Mouse (Mus musculus) megakaryocyte progenitor cell, adult 5-6 weeks (primary cell): ENCODE results near the gene Cops4. TPM values are rescaled to one million over a fixed set of nuclear protein-coding genes. Genes with fewer than 3 reads are reported as not detected.

Experiments
- ATAC-seq: replicated peaks from 2 replicates; pipeline ENCODE4 v1.8.0; 2016; ENCODE audit warnings: mild to moderate bottlenecking, moderate TSS enrichment, inconsistent platforms; ENCODE audit not compliant: poor library complexity
- total RNA-seq, 2 experiments: library from RNA; stranded (forward) in 1 of 2; stranded (reverse) in 1 of 2; fragments of 157-497, 149-512 nt in 1 of 2; fragments of 200-1000 nt in 1 of 2; gene quantifications; 2 replicates each; pipeline versions ENCODE4 v1.2.3 to v1.2.4; 2015 to 2017

Cops4 gene
- total RNA-seq (2015) (87.1 and 98.6 TPM in 2 replicates), total RNA-seq (2017) (137 and 159 TPM in 2 replicates)

- ATAC-seq = peak; percentile 98
Measured at GRCm38 (mm10) chr5:100518049-100519026, at the start of gene Cops4. Gene Cops4, plus strand, starts transcription at chr5:100518309.

GRCm38 (mm10) chr5:100476328-100476727, 41.8 kb upstream of the Cops4 start:
- ATAC-seq = peak; percentile 77

GRCm38 (mm10) chr5:100477604-100478003, 40.5 kb upstream of the Cops4 start:
- ATAC-seq = peak; percentile 50

GRCm38 (mm10) chr5:100483569-100483968, 34.5 kb upstream of the Cops4 start:
- ATAC-seq = no peak

DNA sequence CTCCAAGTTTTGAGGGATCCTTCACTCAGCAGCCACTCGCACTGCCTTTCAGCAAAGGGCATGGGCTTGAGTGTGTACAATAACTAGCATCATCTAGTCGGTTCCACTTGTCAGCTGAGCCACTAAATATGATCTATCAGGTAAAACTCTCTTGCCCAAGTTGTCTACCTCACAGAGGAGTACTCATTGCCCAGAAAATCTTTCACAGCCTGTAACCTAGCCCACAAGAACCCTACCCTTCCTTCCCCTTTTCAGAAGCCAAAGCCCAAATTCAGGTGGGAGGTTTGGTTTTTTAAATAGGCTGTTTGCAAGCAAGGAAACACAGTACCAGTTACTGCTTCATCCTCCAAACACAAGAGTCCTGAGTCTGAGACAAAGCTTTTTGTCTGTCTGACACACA, 31.0 kb upstream of the Cops4 start:
- ATAC-seq = peak; percentile 54

- ATAC-seq = no peak
Measured at GRCm38 (mm10) chr5:100488231-100488630, 29.9 kb upstream of the Cops4 start.

DNA sequence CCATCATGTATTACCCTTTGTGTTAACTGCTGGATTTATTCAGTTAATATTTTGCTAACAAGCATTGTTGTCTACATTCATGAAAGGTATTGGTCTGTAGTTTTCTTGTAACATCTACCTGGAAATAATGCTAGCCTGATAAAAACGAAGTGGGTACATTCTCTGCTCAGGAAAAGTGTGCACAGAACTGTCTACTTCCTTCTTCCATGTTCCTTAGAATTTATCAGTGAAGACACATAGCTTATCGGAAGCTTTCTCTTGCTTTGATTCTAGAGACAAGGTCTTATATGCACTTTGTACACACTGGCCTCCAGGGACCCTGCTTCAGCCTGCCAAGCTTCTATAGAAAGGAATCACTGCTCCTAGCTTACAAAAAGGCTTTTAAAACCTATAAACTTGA, 28.8 kb upstream of the Cops4 start:
- no peak for ATAC-seq

DNA sequence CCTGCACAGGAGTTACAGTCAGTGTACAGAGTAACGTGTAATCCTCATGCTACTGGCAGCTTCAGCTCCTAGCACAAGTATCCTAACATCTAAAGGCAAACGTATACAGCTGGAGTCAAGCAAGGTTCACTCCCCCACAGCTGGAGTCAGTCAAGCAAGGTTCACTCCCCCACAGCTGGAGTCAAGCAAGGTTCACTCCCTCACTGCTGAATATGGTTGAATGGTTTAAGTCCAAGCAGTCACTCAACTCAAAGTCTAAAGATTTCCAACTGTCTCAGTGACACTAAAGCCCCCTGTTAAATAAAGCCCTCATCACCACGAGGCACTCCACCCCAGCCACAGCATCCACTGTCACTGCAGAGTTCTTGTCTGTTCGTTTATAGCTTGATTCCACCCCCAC, 26.4 kb upstream of the Cops4 start:
- ATAC-seq = no peak

DNA sequence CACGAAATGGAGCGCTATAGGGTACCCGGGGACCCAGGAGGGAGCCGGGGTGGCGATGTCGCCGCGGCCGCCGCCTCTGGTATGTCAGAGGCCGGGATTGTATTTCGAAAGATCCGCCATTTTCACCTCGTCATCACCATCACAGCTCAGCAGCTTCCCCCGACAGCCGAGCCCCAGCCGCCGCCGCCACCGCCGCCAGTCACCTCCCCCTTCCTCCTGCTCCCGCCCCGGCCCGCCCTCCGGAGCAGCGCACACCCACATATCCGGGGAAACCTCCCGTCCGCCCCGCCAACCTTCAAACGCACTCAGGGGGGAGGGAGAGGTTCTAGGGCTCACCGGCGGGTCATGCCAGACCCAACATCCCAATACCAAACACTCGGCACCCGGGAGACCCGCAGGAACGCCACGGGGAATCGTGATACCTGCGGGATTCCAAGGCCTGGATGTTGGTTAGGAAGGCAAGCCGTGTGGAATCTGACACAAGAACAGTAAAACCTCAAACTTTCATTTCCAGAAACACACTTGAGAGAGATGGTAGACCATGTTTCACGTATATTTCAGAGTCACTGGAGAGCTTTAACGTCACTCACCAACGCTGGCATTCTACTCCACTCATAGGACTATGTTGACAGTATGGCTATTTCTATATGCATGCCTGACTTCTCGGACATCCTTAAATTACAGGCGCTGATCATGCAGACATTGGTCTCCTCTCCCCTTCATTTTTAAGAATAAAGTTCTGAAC, 19.5 kb upstream of the Cops4 start:
- ATAC-seq = peak; percentile 67

DNA sequence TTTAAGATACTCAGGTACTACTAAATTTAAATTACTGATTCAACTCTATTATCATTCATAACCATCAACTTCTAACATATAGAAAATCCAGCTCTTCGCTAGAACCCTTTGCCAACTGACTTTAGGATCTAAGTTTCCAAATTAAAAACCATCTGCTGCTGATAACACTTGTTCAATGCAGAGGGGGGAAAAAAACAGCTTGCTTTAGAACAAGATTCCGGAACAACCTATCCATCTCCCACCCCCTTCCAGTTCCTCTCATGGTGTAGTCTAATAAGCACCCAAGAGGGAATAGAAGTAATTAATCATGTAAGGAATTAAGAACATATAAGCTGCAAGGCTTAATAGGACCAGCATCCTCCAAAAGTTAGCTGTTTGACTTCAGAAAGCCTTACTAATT, 18.9 kb upstream of the Cops4 start:
- no peak for ATAC-seq

GRCm38 (mm10) chr5:100499831-100500304, 18.2 kb upstream of the Cops4 start:
- peak; percentile 32 for ATAC-seq

- ATAC-seq = peak; percentile 75
Measured at GRCm38 (mm10) chr5:100500458-100500961, 17.6 kb upstream of the Cops4 start, which contains the start of gene Lin54. Gene Lin54, minus strand, starts transcription at chr5:100500639.

GRCm38 (mm10) chr5:100501267-100501666, 16.8 kb upstream of the Cops4 start:
- 0 out of 2 replicates have a peak, but pooled peaks have one; percentile 2 for ATAC-seq

- ATAC-seq = peak; percentile 91
Measured at GRCm38 (mm10) chr5:100509247-100509646, 8.9 kb upstream of the Cops4 start.

- no peak for ATAC-seq
Measured at GRCm38 (mm10) chr5:100512576-100512975, 5.5 kb upstream of the Cops4 start.

GRCm38 (mm10) chr5:100519027-100519411, 910 bp downstream of the Cops4 start:
- ATAC-seq = 0 out of 2 replicates have a peak, but pooled peaks have one; percentile 2

- ATAC-seq = no peak
Measured at GRCm38 (mm10) chr5:100520223-100520622, 2.1 kb downstream of the Cops4 start.

- no peak for ATAC-seq
Measured at GRCm38 (mm10) chr5:100523331-100523730, 5.2 kb downstream of the Cops4 start.

GRCm38 (mm10) chr5:100524921-100525320, 6.8 kb downstream of the Cops4 start:
- no peak for ATAC-seq

- peak; percentile 53 for ATAC-seq
Measured at GRCm38 (mm10) chr5:100525620-100526019, 7.5 kb downstream of the Cops4 start.

DNA sequence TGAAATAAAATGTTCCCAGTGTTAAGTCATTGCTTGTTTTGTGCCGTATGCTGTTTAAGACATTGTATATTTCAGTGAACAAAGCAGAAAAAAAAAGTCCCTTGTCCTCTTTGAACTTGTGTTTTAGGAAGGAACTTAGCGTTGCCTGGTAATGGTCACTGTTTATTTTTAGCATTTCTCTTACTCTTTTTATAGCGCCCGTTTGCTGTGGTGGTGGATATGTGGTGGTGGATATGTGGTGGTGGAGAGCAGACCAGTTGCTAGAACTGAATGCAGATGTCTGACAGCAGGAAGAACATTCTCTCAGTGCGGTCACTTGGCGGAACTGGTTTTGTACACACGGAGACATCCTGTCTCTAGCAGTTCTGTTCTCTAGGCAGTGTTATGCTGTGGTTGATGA, 8.1 kb downstream of the Cops4 start:
- peak; percentile 98 for ATAC-seq
